Mouse (Mus musculus): ENCODE data around the gene Bst2. TPM values are rescaled to one million over a fixed set of nuclear protein-coding genes. Genes with fewer than 3 reads are reported as not detected.

Gene Bst2
- polyA plus RNA-seq, 1 experiment from 2014 or later = 49.7 TPM

GRCm38 (mm10) chr8:71558071-71558957 is 21.1 kb upstream of the Bst2 start, which contains the start of gene Tmem221:
Tmem221 (minus strand) TSS chr8:71558871.
- Histone ChIP-seq H3K27ac (no peak within 1 kb of the TSS), H3K9me3 (no peaks in the 10 kb centered on the region), H3K27me3 (peaks cover 71% of the 10 kb centered on the region), H3K4me2 (peak within 1 kb of the TSS; percentile 89), H3K4me1 (peaks cover 28% of the 10 kb centered on the region), H3K9ac (peak within 1 kb of the TSS; percentile 33), H3K4me3 (peak within 1 kb of the TSS; percentile 49), H3K36me3 (no peaks in the 10 kb centered on the region)
- WGBS = 3% methylated on average over 70 of the region's 70 CpGs
- peak; percentile 33 for ATAC-seq (ENCODE audit: borderline replicate concordance, extremely low read depth, low FRiP score, low TSS enrichment)

- Histone ChIP-seq H3K9me3 (no peaks in the 10 kb centered on the region), H3K27ac (no peak overlapping the region; the same call in 1 of the 2 replicates), H3K4me2 (no peak overlapping the region), H3K27me3 (peaks cover 37% of the 10 kb centered on the region), H3K36me3 (no peaks in the 10 kb centered on the region), H3K4me1 (peaks cover 24% of the 10 kb centered on the region), H3K9ac (no peak overlapping the region), H3K4me3 (no peak overlapping the region)
- ATAC-seq (ENCODE audit: borderline replicate concordance, extremely low read depth, low FRiP score, low TSS enrichment) = no peak
- WGBS = 74% methylated on average over 2 of the region's 2 CpGs
Observed at GRCm38 (mm10) chr8:71554644-71555043, 17.4 kb upstream of the Bst2 start.

GRCm38 (mm10) chr8:71554001-71554400 is 16.7 kb upstream of the Bst2 start:
- 61% methylated on average over 6 of the region's 6 CpGs for WGBS
- Histone ChIP-seq H3K27ac (no peak overlapping the region; the same call in 1 of the 2 replicates), H3K9ac (no peak overlapping the region), H3K4me3 (no peak overlapping the region), H3K4me2 (no peak overlapping the region), H3K27me3 (peaks cover 30% of the 10 kb centered on the region), H3K9me3 (no peaks in the 10 kb centered on the region), H3K36me3 (no peaks in the 10 kb centered on the region), H3K4me1 (peaks cover 21% of the 10 kb centered on the region)
- no peak for ATAC-seq (ENCODE audit: borderline replicate concordance, extremely low read depth, low FRiP score, low TSS enrichment)

- WGBS = 34% methylated on average over 6 of the region's 6 CpGs
- H3K36me3 ChIP-seq = peaks cover 3% of the 10 kb centered on the region; the same call in 1 of the 2 replicates
- no peak overlapping the region for H3K4me2 ChIP-seq
- ATAC-seq (ENCODE audit: borderline replicate concordance, extremely low read depth, low FRiP score, low TSS enrichment) = no peak
- no peaks in the 10 kb centered on the region for H3K9me3 ChIP-seq
- peaks cover 18% of the 10 kb centered on the region for H3K27me3 ChIP-seq
- H3K4me3 ChIP-seq = no peak overlapping the region
- no peak overlapping the region for H3K27ac ChIP-seq
- 0 out of 2 replicates have a peak, but pooled peaks cover 10% of the 10 kb centered on the region for H3K4me1 ChIP-seq
- no peak overlapping the region; the same call in 1 of the 2 replicates for H3K9ac ChIP-seq
Observed at GRCm38 (mm10) chr8:71552770-71553169, 15.5 kb upstream of the Bst2 start.

- Histone ChIP-seq H3K27ac (no peak overlapping the region), H3K9me3 (no peaks in the 10 kb centered on the region), H3K9ac (no peak overlapping the region), H3K4me3 (no peak overlapping the region), H3K4me1 (0 out of 2 replicates have a peak, but pooled peaks cover 10% of the 10 kb centered on the region), H3K27me3 (0 out of 2 replicates have a peak, but pooled peaks cover 2% of the 10 kb centered on the region), H3K4me2 (no peak overlapping the region), H3K36me3 (peaks cover 18% of the 10 kb centered on the region; the same call in 1 of the 2 replicates)
- ATAC-seq (ENCODE audit: borderline replicate concordance, extremely low read depth, low FRiP score, low TSS enrichment) = no peak
- WGBS = 45% methylated on average over 7 of the region's 7 CpGs
Observed at GRCm38 (mm10) chr8:71550754-71551153, 13.5 kb upstream of the Bst2 start.

- no peak for ATAC-seq (ENCODE audit: borderline replicate concordance, extremely low read depth, low FRiP score, low TSS enrichment)
Observed at GRCm38 (mm10) chr8:71547590-71547989, 10.3 kb upstream of the Bst2 start.

GRCm38 (mm10) chr8:71545053-71545452 is 7.8 kb upstream of the Bst2 start:
- Histone ChIP-seq H3K4me1 (peaks cover 12% of the 10 kb centered on the region), H3K9me3 (no peaks in the 10 kb centered on the region), H3K4me2 (no peak overlapping the region), H3K4me3 (no peak overlapping the region), H3K9ac (no peak overlapping the region), H3K27me3 (no peaks in the 10 kb centered on the region), H3K27ac (no peak overlapping the region), H3K36me3 (peaks cover 23% of the 10 kb centered on the region; the same call in 1 of the 2 replicates)
- no peak for ATAC-seq (ENCODE audit: borderline replicate concordance, extremely low read depth, low FRiP score, low TSS enrichment)
- WGBS = 87% methylated on average over 11 of the region's 11 CpGs

More at GRCm38 (mm10) chr8:71547590-71547989, 10.3 kb upstream of the Bst2 start:
- H3K4me2 ChIP-seq = no peak overlapping the region
- H3K4me1 ChIP-seq = peaks cover 13% of the 10 kb centered on the region
- H3K27ac ChIP-seq = no peak overlapping the region
- H3K4me3 ChIP-seq = no peak overlapping the region
- no peak overlapping the region for H3K9ac ChIP-seq
- no peaks in the 10 kb centered on the region for H3K9me3 ChIP-seq
- WGBS = 85% methylated on average over 7 of the region's 7 CpGs
- peaks cover 23% of the 10 kb centered on the region; the same call in 1 of the 2 replicates for H3K36me3 ChIP-seq
- H3K27me3 ChIP-seq = no peaks in the 10 kb centered on the region

GRCm38 (mm10) chr8:71543755-71544154 is 6.5 kb upstream of the Bst2 start:
- Histone ChIP-seq H3K4me3 (peak overlapping the region; percentile 85), H3K36me3 (peaks cover 23% of the 10 kb centered on the region; the same call in 1 of the 2 replicates), H3K4me2 (peak overlapping the region; percentile 93), H3K9ac (peak overlapping the region; percentile 79; the same call in 1 of the 2 replicates), H3K27ac (no peak overlapping the region), H3K4me1 (peaks cover 12% of the 10 kb centered on the region), H3K9me3 (no peaks in the 10 kb centered on the region), H3K27me3 (no peaks in the 10 kb centered on the region)
- 76% methylated on average over 9 of the region's 9 CpGs for WGBS
- ATAC-seq (ENCODE audit: borderline replicate concordance, extremely low read depth, low FRiP score, low TSS enrichment) = no peak

GRCm38 (mm10) chr8:71542632-71543343 is 5.5 kb upstream of the Bst2 start, which contains the start of gene Mvb12a:
Mvb12a (plus strand) TSS chr8:71542922.
- peak within 1 kb of the TSS; percentile 79 for H3K9ac ChIP-seq
- H3K27ac ChIP-seq = peak within 1 kb of the TSS; percentile 24; the same call in 1 of the 2 replicates
- no peaks in the 10 kb centered on the region for H3K9me3 ChIP-seq
- H3K36me3 ChIP-seq = peaks cover 21% of the 10 kb centered on the region; the same call in 1 of the 2 replicates
- ATAC-seq (ENCODE audit: borderline replicate concordance, extremely low read depth, low FRiP score, low TSS enrichment) = peak; percentile 97
- H3K4me3 ChIP-seq = peak within 1 kb of the TSS; percentile 85
- no peaks in the 10 kb centered on the region for H3K27me3 ChIP-seq
- whole genome bisulfite sequencing = under 1% methylated on average over 55 of the region's 55 CpGs
- peak within 1 kb of the TSS; percentile 93 for H3K4me2 ChIP-seq
- H3K4me1 ChIP-seq = peaks cover 16% of the 10 kb centered on the region

GRCm38 (mm10) chr8:71535663-71536062 is 1.6 kb downstream of the Bst2 start:
- Histone ChIP-seq H3K9ac (no peak overlapping the region), H3K36me3 (no peaks in the 10 kb centered on the region), H3K4me2 (peak overlapping the region; percentile 67; the same call in 1 of the 2 replicates), H3K4me3 (no peak overlapping the region), H3K9me3 (no peaks in the 10 kb centered on the region), H3K27ac (no peak overlapping the region), H3K4me1 (peaks cover 14% of the 10 kb centered on the region), H3K27me3 (no peaks in the 10 kb centered on the region)
- ATAC-seq (ENCODE audit: borderline replicate concordance, extremely low read depth, low FRiP score, low TSS enrichment) = no peak
- WGBS = 60% methylated on average over 5 of the region's 5 CpGs

- Histone ChIP-seq H3K9ac (no peak overlapping the region), H3K9me3 (no peaks in the 10 kb centered on the region), H3K4me3 (no peak overlapping the region), H3K4me2 (no peak overlapping the region), H3K4me1 (peaks cover 14% of the 10 kb centered on the region), H3K36me3 (no peaks in the 10 kb centered on the region), H3K27ac (no peak overlapping the region), H3K27me3 (no peaks in the 10 kb centered on the region)
- WGBS = 27% methylated on average over 3 of the region's 3 CpGs
- no peak for ATAC-seq (ENCODE audit: borderline replicate concordance, extremely low read depth, low FRiP score, low TSS enrichment)
Observed at GRCm38 (mm10) chr8:71534263-71534810, 2.9 kb downstream of the Bst2 start.
